Mouse (Mus musculus) myocyte (in vitro differentiated cells): Measurements from ENCODE around the gene Prpf6.
A peak's percentile ranks its signal among the peaks of the same experiment; 100 is the strongest.

Experiments used
- MYOD1 ChIP-seq, 3 experiments: IDR thresholded peaks; one replicate each; pipeline ENCODE4 v1.6.1; 2011; ENCODE audit warnings: control low read depth in 2 of 3, low read depth in 2 of 3, mild to moderate bottlenecking in 2 of 3, moderate library complexity in 1 of 3; ENCODE audit not compliant: insufficient read length in 2 of 3, control insufficient read depth in 1 of 3
- MYOG ChIP-seq, 3 experiments: IDR thresholded peaks; one replicate each; pipeline ENCODE4 v1.6.1; 2011; ENCODE audit warnings: control low read depth in 2 of 3, low read depth in 2 of 3, mild to moderate bottlenecking in 2 of 3; ENCODE audit not compliant: insufficient read length in 2 of 3, control insufficient read depth in 1 of 3, insufficient read depth in 1 of 3
- POLR2A ChIP-seq: IDR thresholded peaks from one replicate; pipeline ENCODE4 v1.6.1; 2011; ENCODE audit warnings: low read depth, mild to moderate bottlenecking, control low read depth, moderate library complexity; ENCODE audit not compliant: insufficient read length
- POLR2AphosphoS2 ChIP-seq: IDR thresholded peaks from one replicate; pipeline ENCODE4 v1.6.1; 2011; ENCODE audit warnings: low read depth, control low read depth; ENCODE audit not compliant: insufficient read length
- REST ChIP-seq: IDR thresholded peaks from one replicate; pipeline ENCODE4 v1.6.1; 2011; ENCODE audit warnings: mild to moderate bottlenecking, control low read depth, moderate library complexity; ENCODE audit not compliant: insufficient read depth, insufficient read length

GRCm38 (mm10) chr2:181569856-181570255 is 21.8 kb upstream of the Prpf6 start:
- TF ChIP-seq MYOD1 (IDR thresholded peaks at IDR 0.05; ENCODE audit: control insufficient read depth in 1 of 3, insufficient read length in 2 of 3, low read depth in 2 of 3) (no peak), MYOG (IDR thresholded peaks at IDR 0.05; ENCODE audit: control insufficient read depth in 1 of 3, insufficient read depth in 1 of 3, insufficient read length in 2 of 3, low read depth in 2 of 3) (no peak), POLR2A (no peak), REST (no peak), POLR2AphosphoS2 (peak; percentile 31)
